Mouse (Mus musculus) forebrain, embryonic 15.5 days (tissue): ENCODE data around the gene Upk3a. TPM values are rescaled to one million over a fixed set of nuclear protein-coding genes. Genes with fewer than 3 reads are reported as not detected.

Experiments used
- ATAC-seq: fragments of 200-750 bp; cut with Nextera tagmentation; replicated peaks from 2 replicates; pipeline ENCODE4 v1.8.0; 2017; ENCODE audit warnings: mild to moderate bottlenecking, moderate TSS enrichment, moderate library complexity
- H3K27ac ChIP-seq: fragments of 300-500 bp; sonication (generic); replicated peaks from 2 replicates; pipeline ENCODE4 v1.5.1; 2015; ENCODE audit warnings: mild to moderate bottlenecking, inconsistent platforms
- H3K27me3 ChIP-seq: fragments of 300-500 bp; sonication (generic); 2 replicates; pipeline ENCODE4 v1.6.1; 2015; ENCODE audit warnings: inconsistent platforms
- H3K36me3 ChIP-seq: fragments of 300-500 bp; sonication (generic); 2 replicates; pipeline ENCODE4 v1.6.1; 2015; ENCODE audit warnings: mild to moderate bottlenecking, inconsistent platforms
- H3K4me1 ChIP-seq: fragments of 300-500 bp; sonication (generic); 2 replicates; pipeline ENCODE4 v1.6.1; 2015; ENCODE audit warnings: inconsistent platforms
- H3K4me2 ChIP-seq: fragments of 300-500 bp; sonication (generic); replicated peaks from 2 replicates; pipeline ENCODE4 v1.6.1; 2015; ENCODE audit warnings: mild to moderate bottlenecking, inconsistent platforms
- H3K4me3 ChIP-seq: fragments of 300-500 bp; sonication (generic); 2 replicates; pipeline ENCODE4 v1.5.1; 2015; ENCODE audit warnings: mild to moderate bottlenecking, inconsistent platforms
- H3K9ac ChIP-seq: fragments of 300-500 bp; sonication (generic); replicated peaks from 2 replicates; pipeline ENCODE4 v1.6.1; 2015; ENCODE audit warnings: mild to moderate bottlenecking, inconsistent platforms
- H3K9me3 ChIP-seq: fragments of 300-500 bp; sonication (generic); 2 replicates; pipeline ENCODE4 v1.6.1; 2016; ENCODE audit warnings: inconsistent platforms
- WGBS: fragments of 180-500 bp; shearing (Covaris S2); methylation state at CpG from one replicate; pipeline ENCODE4 v1.1.7; 2015; ENCODE audit warnings: mixed read lengths; 5-methylcytosine and 5-hydroxymethylcytosine counted together
- polyA plus RNA-seq: library from polyadenylated mRNA; unstranded; fragments of >200 nt; fragmentation: Nextera tagmentation; extraction: Ambion mirVana; gene quantifications from 2 replicates; pipeline ENCODE4 v1.2.1, GENCODE M21; 2015

Upk3a gene
- polyA plus RNA-seq: 0.31 and 0.34 TPM in 2 replicates

DNA sequence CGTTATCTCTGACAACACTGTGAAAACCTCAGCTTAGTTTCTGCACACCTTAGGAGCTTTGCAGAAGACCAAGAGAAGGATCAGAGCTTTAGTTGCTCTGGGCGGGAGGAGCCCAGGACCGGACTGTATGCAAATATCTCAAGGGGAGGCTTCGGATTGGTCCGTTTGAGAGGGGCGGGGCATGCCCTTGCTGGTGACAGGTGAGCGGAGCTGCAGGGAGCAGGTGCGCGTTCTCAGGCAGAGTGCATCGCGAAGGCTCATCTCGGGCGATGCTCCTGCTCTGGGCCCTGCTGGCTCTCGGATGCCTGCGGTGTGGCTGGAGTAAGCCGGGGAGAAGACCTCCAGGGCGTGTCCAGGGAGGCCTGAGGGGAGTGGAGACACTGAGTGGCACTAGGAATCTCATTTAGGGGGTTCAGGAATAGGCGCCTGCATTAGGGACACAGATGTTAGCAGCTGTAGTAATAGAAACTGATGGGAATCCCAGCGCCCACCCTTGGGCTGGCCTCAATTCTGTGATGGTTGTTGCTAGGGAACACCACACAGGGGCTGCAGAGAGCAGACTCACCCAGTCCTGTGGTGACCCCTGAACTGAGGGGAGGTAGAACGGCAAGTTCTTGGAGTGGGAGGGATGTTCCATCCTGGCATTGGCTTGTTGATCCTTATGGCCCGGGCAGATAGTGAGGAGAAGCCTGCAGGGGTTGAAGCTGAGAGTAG lies at the start of gene Upk3a:
TSS of gene Upk3a (plus strand) at position 191 of the 714 bp plus-strand sequence.
- WGBS: 8% methylated on average over 21 of the region's 21 CpGs
- H3K9ac ChIP-seq: no peak within 1 kb of the TSS
- no peaks in the 10 kb centered on the region for H3K27me3 ChIP-seq
- peak within 1 kb of the TSS; percentile 77 for H3K27ac ChIP-seq
- peak within 1 kb of the TSS; percentile 16; the same call in 1 of the 2 replicates for H3K4me2 ChIP-seq
- H3K4me1 ChIP-seq: peaks cover 13% of the 10 kb centered on the region
- H3K9me3 ChIP-seq: no peaks in the 10 kb centered on the region
- ATAC-seq: 0 out of 2 replicates have a peak, but pooled peaks have one; percentile 11
- no peaks in the 10 kb centered on the region for H3K36me3 ChIP-seq
- no peak within 1 kb of the TSS for H3K4me3 ChIP-seq

DNA sequence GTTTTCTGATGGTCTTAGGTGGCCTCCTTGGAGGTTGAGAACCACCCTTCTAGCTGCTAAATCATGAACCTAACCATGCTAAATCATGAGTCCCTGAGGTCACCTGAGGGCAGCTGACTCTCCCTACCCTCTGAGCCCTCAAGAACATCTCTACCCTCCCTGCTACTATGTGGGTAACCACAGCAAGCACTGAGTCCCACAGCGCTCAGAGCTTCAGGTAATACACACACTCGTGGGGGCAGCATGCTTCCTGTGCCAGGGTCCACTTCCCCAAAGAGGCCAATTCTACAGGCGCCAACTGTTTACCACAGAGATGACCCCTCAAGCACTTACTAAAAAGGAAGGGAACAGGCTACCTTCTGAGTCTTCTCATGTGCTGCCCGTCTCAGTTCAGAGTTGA lies 48.4 kb upstream of the Upk3a start:
- Histone ChIP-seq H3K36me3 (no peaks in the 10 kb centered on the region), H3K9me3 (no peaks in the 10 kb centered on the region), H3K27me3 (no peaks in the 10 kb centered on the region), H3K4me3 (no peak overlapping the region), H3K9ac (no peak overlapping the region), H3K4me2 (no peak overlapping the region), H3K4me1 (peaks cover 27% of the 10 kb centered on the region), H3K27ac (no peak overlapping the region)
- 95% methylated on average over 4 of the region's 4 CpGs for WGBS
- ATAC-seq: no peak

GRCm38 (mm10) chr15:84972860-84973543 lies 43.9 kb upstream of the Upk3a start:
- Histone ChIP-seq H3K27me3 (no peaks in the 10 kb centered on the region), H3K9me3 (no peaks in the 10 kb centered on the region), H3K9ac (no peak overlapping the region), H3K4me3 (no peak overlapping the region), H3K4me2 (no peak overlapping the region), H3K27ac (0 out of 2 replicates have a peak overlapping the region, but pooled peaks have one; percentile 27), H3K4me1 (peaks cover 31% of the 10 kb centered on the region), H3K36me3 (no peaks in the 10 kb centered on the region)
- 35% methylated on average over 8 of the region's 8 CpGs for WGBS
- ATAC-seq: no peak

DNA sequence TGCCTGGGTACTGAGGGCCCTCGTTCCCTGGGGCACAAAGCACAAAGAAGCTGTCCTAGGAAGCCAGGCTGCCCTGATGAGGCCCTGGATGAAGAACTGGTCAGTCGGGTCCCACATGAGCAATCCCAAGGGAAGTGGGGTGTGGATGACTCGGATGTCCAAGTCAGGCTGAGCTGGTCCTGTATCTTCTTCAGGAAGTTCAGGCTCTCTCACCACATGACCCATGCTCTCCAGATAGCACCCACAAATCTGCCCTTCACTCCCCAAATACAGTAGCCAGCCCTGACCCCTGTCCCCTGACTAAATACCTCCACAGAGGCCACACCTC lies 43.4 kb upstream of the Upk3a start:
- Histone ChIP-seq H3K36me3 (no peaks in the 10 kb centered on the region), H3K4me1 (peaks cover 31% of the 10 kb centered on the region), H3K4me3 (no peak overlapping the region), H3K9ac (no peak overlapping the region), H3K27me3 (no peaks in the 10 kb centered on the region), H3K27ac (no peak overlapping the region), H3K9me3 (no peaks in the 10 kb centered on the region), H3K4me2 (no peak overlapping the region)
- WGBS: 16% methylated on average over 3 of the region's 3 CpGs
- no peak for ATAC-seq

DNA sequence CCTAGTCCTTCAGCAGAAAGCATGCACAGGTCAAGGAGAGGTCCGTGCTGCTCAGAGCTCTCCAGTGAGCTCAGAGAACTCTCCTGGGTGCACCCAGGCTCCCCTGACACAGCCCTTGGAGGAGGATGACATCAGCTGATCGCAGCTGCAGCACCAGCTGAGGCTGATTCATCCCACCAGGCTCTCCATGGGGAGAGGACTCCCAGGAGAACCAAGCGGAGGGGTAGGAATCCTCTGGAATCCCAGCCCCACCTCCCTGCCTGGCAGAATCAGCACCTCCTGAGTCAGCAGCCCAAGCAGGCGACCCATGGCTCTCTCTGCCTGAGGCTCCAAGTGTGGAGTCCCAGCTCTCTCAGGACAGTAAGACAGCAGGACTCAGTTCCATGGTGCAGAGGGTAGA lies 41.2 kb upstream of the Upk3a start:
- H3K27ac ChIP-seq: no peak overlapping the region
- no peaks in the 10 kb centered on the region for H3K9me3 ChIP-seq
- H3K4me1 ChIP-seq: peaks cover 31% of the 10 kb centered on the region
- H3K27me3 ChIP-seq: no peaks in the 10 kb centered on the region
- no peaks in the 10 kb centered on the region for H3K36me3 ChIP-seq
- H3K9ac ChIP-seq: no peak overlapping the region
- H3K4me2 ChIP-seq: no peak overlapping the region
- 0 out of 2 replicates have a peak, but pooled peaks have one; percentile 32 for ATAC-seq
- 44% methylated on average over 4 of the region's 4 CpGs for WGBS
- no peak overlapping the region for H3K4me3 ChIP-seq

- Histone ChIP-seq H3K4me2 (no peak overlapping the region), H3K9me3 (no peaks in the 10 kb centered on the region), H3K36me3 (no peaks in the 10 kb centered on the region), H3K9ac (no peak overlapping the region), H3K4me3 (no peak overlapping the region), H3K4me1 (peaks cover 33% of the 10 kb centered on the region), H3K27me3 (no peaks in the 10 kb centered on the region), H3K27ac (no peak overlapping the region)
- WGBS: 85% methylated on average over 9 of the region's 9 CpGs
- no peak for ATAC-seq
Measured at GRCm38 (mm10) chr15:84981609-84982313, 35.2 kb upstream of the Upk3a start.

- no peak for ATAC-seq
- no peaks in the 10 kb centered on the region for H3K36me3 ChIP-seq
- WGBS: 87% methylated on average over 3 of the region's 3 CpGs
- H3K4me2 ChIP-seq: no peak overlapping the region
- no peak overlapping the region for H3K9ac ChIP-seq
- H3K9me3 ChIP-seq: no peaks in the 10 kb centered on the region
- no peak overlapping the region for H3K4me3 ChIP-seq
- H3K4me1 ChIP-seq: peaks cover 37% of the 10 kb centered on the region
- no peak overlapping the region for H3K27ac ChIP-seq
- H3K27me3 ChIP-seq: no peaks in the 10 kb centered on the region
Measured at GRCm38 (mm10) chr15:84982888-84983287, 34.1 kb upstream of the Upk3a start.

- Histone ChIP-seq H3K36me3 (no peaks in the 10 kb centered on the region), H3K9me3 (no peaks in the 10 kb centered on the region), H3K27ac (no peak overlapping the region), H3K9ac (no peak overlapping the region), H3K4me2 (no peak overlapping the region), H3K27me3 (no peaks in the 10 kb centered on the region), H3K4me1 (peaks cover 42% of the 10 kb centered on the region), H3K4me3 (no peak overlapping the region)
- 87% methylated on average over 7 of the region's 7 CpGs for WGBS
- no peak for ATAC-seq
Measured at GRCm38 (mm10) chr15:84983721-84984120, 33.2 kb upstream of the Upk3a start.

DNA sequence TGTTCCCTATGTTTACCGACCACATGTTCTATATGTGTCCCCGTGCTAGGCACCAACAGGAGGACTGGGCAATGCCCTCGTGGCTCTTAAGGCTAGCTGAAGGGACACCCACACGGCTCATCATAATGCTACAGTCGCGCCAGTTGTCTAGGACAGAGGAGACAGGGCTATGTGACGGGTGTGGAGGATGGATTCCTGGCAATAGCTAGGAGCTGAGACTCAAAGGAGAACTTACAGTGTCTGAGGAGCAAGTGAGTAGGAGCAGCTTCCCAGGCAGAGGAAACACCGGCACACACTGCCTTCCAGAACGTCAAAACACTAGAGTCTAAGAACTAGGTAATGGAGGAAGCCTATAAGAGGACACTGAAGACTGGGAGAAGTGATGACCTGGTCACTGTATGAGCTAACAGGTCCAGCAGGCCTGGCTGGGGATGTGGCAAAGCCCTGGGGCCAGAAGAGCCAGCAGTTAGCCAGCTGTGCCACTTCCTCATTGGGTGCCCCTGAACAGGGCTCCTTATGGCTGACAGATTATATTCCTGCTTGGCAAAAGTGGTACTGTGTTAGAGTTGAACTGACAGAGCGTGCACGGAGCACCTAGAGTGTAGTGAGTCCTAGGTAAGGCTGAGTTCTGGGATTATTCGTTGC lies 31.3 kb upstream of the Upk3a start:
- H3K4me2 ChIP-seq: peak overlapping the region; percentile 69
- peak overlapping the region; percentile 85 for H3K4me3 ChIP-seq
- H3K9ac ChIP-seq: no peak overlapping the region
- no peaks in the 10 kb centered on the region for H3K36me3 ChIP-seq
- peaks cover 55% of the 10 kb centered on the region for H3K4me1 ChIP-seq
- WGBS: 88% methylated on average over 12 of the region's 12 CpGs
- no peaks in the 10 kb centered on the region for H3K27me3 ChIP-seq
- ATAC-seq: no peak
- no peaks in the 10 kb centered on the region for H3K9me3 ChIP-seq
- no peak overlapping the region for H3K27ac ChIP-seq

- no peak overlapping the region for H3K27ac ChIP-seq
- no peaks in the 10 kb centered on the region for H3K9me3 ChIP-seq
- 65% methylated on average over 4 of the region's 4 CpGs for WGBS
- H3K4me1 ChIP-seq: peaks cover 55% of the 10 kb centered on the region
- peak overlapping the region; percentile 89 for H3K9ac ChIP-seq
- H3K4me2 ChIP-seq: peak overlapping the region; percentile 69
- no peaks in the 10 kb centered on the region for H3K27me3 ChIP-seq
- H3K4me3 ChIP-seq: peak overlapping the region; percentile 85
- no peaks in the 10 kb centered on the region for H3K36me3 ChIP-seq
- no peak for ATAC-seq
Measured at GRCm38 (mm10) chr15:84986171-84987019, 30.5 kb upstream of the Upk3a start.
